ENCODE assay signal across 11 mouse cellular contexts in genomic region chr13:98633641-98634484, GRCm38 (mm10). TPM values are rescaled to one million over a fixed set of nuclear protein-coding genes. Genes with fewer than 3 reads are reported as not detected.
DNase-seq lines count a peak whose midpoint lies in the region; ATAC-seq lines count a peak whose summit lies in the region.
"Had no signal": no experiment of that assay in that cellular context is flagged by ENCODE, and none has a peak within 500 bp of the region (broad histone marks: within the 10 kb centered on the region; RNA-seq: fewer than 3 reads in every experiment).

No protein-coding gene starts in this region.

- H3K36me3 ChIP-seq in forebrain, embryonic 13.5 days (ENCODE audit: poor library complexity, severe bottlenecking) = no peaks in the 10 kb centered on the region
- H3K36me3 ChIP-seq: embryonic facial prominence, embryonic 13.5 days had no signal

- no peak for ATAC-seq in forebrain, embryonic 13.5 days
- ATAC-seq in granulocyte monocyte progenitor cell, adult 5-6 weeks (replicated peaks; ENCODE audit: poor library complexity, severe bottlenecking) = no peak
- ATAC-seq: Patski had no signal

- H3K9ac ChIP-seq in forebrain, embryonic 13.5 days = no peak overlapping the region
- H3K9ac ChIP-seq: embryonic facial prominence, embryonic 13.5 days had no signal

- no peaks in the 10 kb centered on the region for H3K4me1 ChIP-seq in forebrain, embryonic 13.5 days

- WGBS in forebrain, embryonic 13.5 days = 56% methylated on average over 6 of the region's 6 CpGs

- peak; percentile 84 for DNase-seq in heart, adult 11 months
- DNase-seq in heart, postnatal 25 days (ENCODE audit: low spot score) = no peak
- DNase-seq in ovary, postnatal 36 days (ENCODE audit: low spot score) = peak; percentile 35
- no peak for DNase-seq in ovary, postnatal 14 days (ENCODE audit: low spot score)
- DNase-seq in layer of hippocampus, adult 18-20 months (ENCODE audit: low spot score in 2 of 2) = peak; percentile 53 to 69
- peak; percentile 72 for DNase-seq in testis, postnatal 10 days (ENCODE audit: low spot score)
- DNase-seq: heart, postnatal 4 days had no signal

- intact Hi-C loops in heart, postnatal 25 days (cut with DNase I) = no loop called here

- H3K9me3 ChIP-seq in forebrain, embryonic 13.5 days (replicated peaks) = no peaks in the 10 kb centered on the region
- H3K9me3 ChIP-seq: embryonic facial prominence, embryonic 13.5 days had no signal

- H3K4me2 ChIP-seq in forebrain, embryonic 13.5 days = no peak overlapping the region
- H3K4me2 ChIP-seq: embryonic facial prominence, embryonic 13.5 days had no signal

- H3K27ac ChIP-seq in forebrain, embryonic 13.5 days = no peak overlapping the region
- H3K27ac ChIP-seq: embryonic facial prominence, embryonic 13.5 days had no signal

- no peaks in the 10 kb centered on the region for H3K27me3 ChIP-seq in forebrain, embryonic 13.5 days
- H3K27me3 ChIP-seq: Patski had no signal

- no peak overlapping the region for H3K4me3 ChIP-seq in forebrain, embryonic 13.5 days
- H3K4me3 ChIP-seq: embryonic facial prominence, embryonic 13.5 days had no signal

RNA-seq across cellular contexts. Expression of gene Tmem174, which starts 3.3 kb away (rescaled TPM):
- not detected for total RNA-seq in heart, postnatal 25 days (2021)
- total RNA-seq in layer of hippocampus, adult 18-20 months (2021) = under 1 TPM in 1 of 2 experiments, not detected in 1; 0.27 TPM
- polyA plus RNA-seq in forebrain, embryonic 13.5 days (2015; fragmentation: Nextera tagmentation; extraction: Ambion mirVana) = not detected in 2 replicates
- total RNA-seq in granulocyte monocyte progenitor cell, adult 5-6 weeks (2014; fragmentation: Nextera tagmentation) = not detected in 2 replicates
- total RNA-seq in granulocyte monocyte progenitor cell, adult 5-6 weeks (2017) = not detected in 2 replicates
- total RNA-seq: heart, postnatal 4 days had no signal
- polyA plus RNA-seq: embryonic facial prominence, embryonic 13.5 days; Patski had no signal

Comparison
In these comparisons a context has a peak if more than half of its experiments do, and no peak if none do; other contexts are left out.
1. DNase-seq: peak in heart, adult 11 months (single experiment), ovary, postnatal 36 days (single experiment), layer of hippocampus, adult 18-20 months (2 of 2) and testis, postnatal 10 days (single experiment); none in heart, postnatal 25 days (single experiment) and ovary, postnatal 14 days (single experiment).